Mouse (Mus musculus) B cell, adult 2 months (primary cell): ENCODE measurements around the gene D1Ertd622e.

Experiments used
- DNase-seq, 2 experiments: peaks; one replicate each; pipeline ENCODE4 v3.0.0; 2022

Gene D1Ertd622e

DNA sequence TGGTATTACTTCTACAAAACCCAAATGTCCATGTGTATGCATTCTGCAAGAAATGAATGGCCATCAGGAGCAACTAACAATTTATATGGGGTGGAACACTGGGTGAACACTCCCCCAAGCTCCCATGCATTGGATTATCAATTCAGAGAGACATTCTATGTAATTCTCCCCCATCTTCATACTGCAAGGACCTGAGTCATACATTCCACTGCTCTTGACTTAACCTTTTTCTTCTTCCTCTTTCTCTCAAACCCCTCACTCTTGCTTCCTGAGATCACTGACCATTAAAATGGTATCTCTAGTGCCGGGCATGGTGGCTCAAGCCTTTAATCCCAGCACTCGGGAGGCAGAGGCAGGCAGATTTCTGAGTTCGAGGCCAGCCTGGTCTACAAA lies 83.9 kb downstream of the D1Ertd622e start:
- DNase-seq: no peak

DNA sequence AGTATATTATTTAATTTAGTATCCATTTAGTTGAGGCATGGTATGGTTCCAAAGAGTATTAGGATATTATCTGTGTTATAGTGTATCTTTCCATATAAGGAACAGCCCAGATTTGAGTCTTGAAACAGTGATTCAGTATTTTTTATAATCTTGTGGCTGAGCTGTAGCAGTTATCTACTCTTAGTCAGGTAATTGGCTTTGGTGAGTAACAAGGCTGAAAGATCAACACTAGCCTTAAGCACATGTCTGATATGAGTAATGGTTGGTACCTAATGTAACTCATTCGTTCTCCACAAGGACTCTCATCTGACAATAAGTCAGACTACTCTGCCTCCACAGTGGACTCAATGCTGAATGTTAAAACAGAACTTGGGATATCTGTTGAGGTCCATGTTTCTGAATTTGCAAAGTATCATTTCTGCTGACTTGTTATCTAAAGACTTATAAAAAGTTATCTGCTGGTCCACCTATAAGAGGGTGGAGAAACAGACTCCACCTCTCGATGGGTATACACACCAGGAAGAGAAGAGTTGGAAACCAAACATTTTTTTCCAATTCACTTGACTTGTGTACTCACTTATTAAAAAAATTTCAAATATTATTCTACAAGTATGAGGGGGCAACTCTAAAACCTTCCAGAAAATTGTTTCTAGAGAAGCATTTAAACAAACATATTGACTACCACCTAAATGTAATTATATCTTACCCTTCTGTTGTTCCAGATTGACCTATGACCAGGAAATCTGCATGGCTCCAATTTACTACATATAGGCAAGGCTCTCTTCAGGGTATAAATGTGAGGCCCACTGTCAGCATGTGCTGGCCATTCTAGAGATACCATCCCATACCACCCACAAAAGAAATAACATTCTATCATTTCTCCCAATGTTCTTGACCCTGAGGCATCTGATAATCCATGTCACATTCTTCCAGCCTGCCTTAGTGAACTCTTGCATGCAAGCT lies 84.5 kb downstream of the D1Ertd622e start:
- DNase-seq: no peak

DNA sequence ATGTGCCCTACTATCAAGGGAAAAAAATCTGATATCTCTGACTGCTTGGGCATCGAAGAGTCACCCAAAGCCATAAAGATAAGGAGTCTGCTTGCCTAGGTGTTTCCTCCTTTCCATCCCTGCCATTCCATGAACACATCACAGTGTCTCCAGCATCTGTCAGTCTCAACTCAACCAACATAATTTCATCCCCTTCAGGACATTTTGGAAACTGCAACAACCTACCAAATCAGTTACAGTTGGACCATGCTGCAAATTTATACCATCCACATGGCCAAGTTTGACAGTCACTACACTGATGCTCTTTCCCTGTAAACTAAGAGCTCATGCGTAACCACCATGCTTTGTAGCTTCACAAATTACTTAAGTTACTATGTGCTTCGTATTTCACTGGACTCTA lies 85.3 kb downstream of the D1Ertd622e start:
- DNase-seq: no peak

DNA sequence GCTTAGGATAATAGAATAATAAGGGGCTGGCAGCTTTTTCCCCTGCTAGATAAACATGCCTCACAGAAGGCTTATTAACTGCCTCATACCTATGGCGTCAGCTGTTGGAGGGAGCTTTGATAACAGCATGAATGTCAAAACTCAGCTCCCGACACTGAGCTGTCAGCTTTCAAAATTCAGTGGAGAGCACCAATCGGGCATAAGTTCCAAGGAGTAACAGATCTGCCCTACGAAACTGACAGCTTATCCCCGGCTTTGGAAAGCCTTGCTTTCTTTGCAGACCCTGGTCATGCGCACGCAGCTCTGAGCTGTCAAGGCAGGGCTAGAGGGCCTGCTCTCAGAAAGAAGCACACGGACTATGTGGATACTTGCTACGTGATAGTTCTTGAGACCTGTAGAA lies 91.1 kb downstream of the D1Ertd622e start:
- DNase-seq: no peak

DNA sequence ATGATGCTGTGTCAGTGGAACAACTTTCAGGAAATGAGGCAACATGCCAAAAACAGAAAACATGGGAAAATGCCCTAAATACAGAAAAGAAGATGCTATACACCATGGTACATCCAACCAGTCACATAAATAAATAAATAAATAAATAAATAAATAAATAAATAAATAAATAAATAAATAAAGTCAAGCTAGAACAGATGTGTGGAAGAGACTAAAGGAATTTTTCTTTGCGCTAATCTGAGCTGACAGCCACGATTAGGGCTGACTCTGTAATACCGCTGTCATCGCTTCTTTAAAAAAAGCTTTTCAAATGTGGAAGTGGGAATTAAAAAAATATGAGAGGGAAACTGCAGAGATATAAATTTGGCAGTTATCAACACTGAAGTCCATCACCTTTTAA lies 93.9 kb downstream of the D1Ertd622e start:
- DNase-seq: no peak

DNA sequence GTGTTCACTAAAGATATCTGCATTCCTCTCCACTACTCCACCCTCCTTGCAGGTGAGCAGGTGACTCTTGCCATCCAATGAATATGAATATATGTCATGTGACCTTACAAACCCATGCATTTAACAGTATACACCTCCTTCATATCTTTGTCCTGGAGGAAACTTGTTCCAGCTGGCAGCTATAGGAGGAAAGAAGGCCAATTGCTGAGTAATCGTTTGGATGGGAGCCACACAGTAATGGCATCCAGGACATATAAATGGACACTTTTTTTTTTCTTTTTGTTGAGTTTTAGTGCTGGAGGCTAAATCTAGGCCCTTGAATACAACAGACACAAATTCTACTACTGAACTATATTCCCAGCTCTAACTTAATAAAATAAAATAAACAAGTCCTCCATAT lies 97.2 kb downstream of the D1Ertd622e start:
- no peak for DNase-seq

DNA sequence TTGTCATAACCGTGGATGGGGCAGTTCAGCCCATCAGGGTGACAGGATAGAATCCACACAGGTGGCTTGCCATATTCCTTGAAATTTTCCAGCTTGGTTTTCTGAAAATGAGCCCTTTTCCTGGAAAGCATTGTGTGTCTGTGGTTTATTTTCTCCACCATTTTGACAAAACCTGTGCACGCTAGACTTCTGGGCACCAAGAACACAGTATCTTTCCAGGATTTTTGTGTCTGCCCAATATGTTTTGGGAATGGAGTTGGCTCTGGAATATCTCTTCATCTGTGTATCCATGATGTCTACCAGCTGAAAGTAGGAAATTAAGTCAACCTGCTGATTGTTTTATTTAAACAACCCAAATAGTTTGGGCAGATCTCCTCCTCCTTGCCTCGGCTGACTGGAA lies 99.0 kb downstream of the D1Ertd622e start:
- DNase-seq: no peak
